Mouse (Mus musculus) embryo, embryonic 11.5 days (tissue): ENCODE measurements around the gene B3gnt8.

Experiments used
- DNase-seq: peaks from one replicate; pipeline ENCODE4 v3.0.0-alpha.2; 2012; ENCODE audit warnings: low read depth, low spot score

B3gnt8 gene

DNA sequence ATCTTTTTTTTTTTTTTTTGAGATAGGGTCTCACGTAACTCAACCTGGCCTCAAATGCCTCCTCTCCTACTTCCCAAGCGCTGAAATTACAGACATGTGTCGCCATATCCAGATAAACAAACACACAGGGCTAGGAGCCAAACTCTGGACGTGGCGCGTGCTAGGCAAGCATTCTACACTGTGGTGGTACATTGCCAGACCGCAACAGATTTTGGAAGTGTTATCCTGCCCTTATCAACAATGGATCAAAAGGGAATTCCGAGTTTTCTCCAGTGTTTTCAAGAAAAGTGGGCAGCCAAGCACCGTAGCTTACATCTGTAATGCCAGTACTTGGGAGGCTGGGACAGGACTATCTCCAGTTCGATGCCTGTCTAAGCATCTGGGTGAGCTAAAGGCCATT is 31.3 kb downstream of the B3gnt8 start:
- DNase-seq: no peak

DNA sequence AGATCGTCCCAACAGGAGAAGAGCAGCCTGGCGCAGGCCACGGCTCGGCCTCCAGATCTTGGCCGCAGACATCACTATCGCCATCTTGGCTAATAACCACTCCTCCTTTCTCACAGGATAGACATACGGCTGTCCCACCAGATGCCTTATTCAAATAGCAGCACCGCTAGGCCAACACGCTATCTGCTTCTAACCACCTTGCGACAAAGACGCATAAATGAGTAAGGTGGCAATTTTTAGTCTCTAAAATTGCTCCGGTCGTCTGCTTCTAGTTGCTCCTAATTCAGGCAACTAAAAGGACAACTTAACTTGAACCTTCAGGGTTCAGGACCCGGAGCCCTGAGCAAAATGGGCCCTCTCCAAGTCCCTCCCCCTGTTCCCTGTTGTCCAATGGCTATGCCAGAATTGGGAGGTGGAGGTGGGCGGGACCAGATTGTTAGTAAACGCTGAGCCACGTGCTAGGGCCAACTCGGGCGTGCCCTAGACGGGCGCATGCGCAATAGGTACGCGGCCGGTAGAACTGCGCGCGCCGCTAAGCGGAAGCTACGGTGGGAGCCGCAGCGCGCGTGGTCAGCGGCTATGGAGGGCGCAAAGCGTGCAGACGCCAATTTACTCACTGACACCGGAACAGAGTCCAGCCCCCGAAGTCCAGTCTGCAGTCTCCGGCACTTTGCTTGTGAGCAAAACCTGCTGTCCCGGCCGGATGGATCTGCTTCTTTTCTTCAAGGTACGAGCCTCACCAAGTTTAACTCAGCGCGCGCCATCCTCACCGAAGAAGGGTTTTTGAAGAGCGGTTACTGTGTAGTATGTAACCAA is 32.4 kb downstream of the B3gnt8 start, which contains the start of the genes Bckdha and Exosc5:
Gene Bckdha, minus strand, starts transcription at position 325 of the 816 bp plus-strand sequence.
Gene Exosc5, plus strand, starts transcription at position 508 of the 816 bp plus-strand sequence.
- peak; percentile 99 for DNase-seq

DNA sequence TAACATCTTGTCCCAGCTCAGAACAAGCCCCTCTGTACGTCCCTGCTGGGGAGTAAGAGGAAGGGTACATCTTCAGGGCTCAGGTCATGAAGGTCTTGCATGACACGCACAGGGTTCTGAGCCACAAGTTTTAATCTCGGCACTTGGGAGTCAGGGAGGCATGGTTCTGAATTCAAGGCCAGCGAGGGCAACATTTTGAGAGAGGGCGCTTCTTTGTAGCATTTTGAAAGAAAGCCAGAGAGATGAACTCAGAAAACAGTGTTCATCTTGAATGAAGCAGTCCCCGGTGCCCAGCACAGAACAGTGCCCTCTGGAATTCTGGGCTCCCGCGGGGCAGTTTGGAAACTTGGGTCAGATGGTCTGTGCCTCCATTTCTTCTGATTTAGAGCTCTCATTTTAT is 39.9 kb downstream of the B3gnt8 start:
- no peak for DNase-seq

DNA sequence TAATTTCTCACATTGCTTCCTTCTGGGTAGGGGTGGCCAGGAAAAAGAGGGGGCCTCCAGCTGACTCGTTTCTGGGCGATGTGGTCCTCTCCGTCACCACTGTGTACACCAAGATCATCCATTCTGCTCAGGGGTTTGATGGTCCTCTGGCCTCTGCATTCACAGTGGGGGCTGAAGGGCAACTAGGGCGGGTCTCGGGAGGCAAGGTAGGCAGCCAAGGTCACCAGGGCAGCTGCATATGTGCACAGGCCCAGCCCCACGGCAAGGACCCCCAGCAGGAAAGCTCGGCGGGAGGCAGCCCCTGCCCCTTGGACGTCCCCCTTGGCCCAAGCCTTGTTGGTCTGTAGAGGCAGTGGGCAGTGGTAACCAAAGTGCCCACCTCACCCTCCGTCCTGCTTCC is 42.7 kb downstream of the B3gnt8 start:
- no peak for DNase-seq

DNA sequence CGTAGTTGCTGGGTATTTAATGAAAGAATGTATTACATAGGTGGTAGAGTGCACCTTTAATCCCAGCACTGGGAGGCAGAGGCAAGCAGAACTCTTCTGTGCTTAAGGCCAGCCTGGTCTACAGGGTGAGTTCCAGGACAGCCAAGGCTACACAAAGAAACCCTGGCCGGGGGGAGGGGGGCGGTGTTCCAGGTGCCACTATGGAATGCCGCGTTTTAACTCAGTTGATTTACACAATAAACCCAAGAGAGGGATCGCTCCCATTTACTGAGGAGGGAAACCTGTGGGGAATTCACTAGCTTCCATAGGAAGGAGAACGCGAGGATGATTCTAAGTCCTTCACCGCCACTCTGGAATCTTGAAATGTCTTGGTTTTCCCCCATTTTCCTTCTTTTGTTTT is 43.2 kb downstream of the B3gnt8 start:
- DNase-seq: no peak

DNA sequence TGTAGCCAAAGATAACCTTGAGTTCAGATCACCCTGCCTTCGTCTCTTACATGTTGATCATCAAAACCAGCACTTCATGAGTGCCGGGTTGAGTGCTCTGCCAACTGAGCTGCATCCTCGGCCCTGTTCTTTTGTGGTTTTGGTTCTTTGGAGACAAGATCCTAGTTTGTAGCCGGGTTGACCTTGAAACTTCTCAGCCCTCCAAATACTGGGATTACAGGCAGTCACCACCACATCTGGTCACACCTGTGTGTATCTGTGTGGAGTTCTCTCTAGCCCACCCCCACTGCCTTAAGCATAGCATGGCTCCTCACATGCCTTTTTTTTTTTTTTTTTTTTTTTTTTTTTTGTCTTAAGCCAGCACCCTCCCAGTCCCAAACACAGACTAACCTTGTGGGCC is 43.6 kb downstream of the B3gnt8 start:
- no peak for DNase-seq

DNA sequence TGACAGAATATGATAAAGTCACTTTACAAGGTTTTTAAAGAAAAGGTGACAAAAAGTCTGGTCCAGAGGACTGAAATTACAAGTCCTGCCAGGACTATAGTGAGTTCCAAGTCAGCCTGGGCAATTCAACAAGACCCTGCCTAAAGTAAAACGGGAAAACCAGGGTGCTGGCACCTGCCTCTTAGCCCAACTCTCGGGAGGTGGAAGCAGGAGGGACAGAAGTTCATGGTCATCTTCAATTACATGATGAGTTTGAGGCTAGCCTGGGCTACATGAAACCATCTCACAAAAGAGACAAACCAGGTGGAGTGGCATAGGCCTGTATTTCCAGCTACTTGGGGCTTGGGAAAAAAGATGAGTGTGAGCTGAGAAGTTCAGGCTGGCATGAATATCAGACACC is 45.2 kb downstream of the B3gnt8 start:
- DNase-seq: no peak

DNA sequence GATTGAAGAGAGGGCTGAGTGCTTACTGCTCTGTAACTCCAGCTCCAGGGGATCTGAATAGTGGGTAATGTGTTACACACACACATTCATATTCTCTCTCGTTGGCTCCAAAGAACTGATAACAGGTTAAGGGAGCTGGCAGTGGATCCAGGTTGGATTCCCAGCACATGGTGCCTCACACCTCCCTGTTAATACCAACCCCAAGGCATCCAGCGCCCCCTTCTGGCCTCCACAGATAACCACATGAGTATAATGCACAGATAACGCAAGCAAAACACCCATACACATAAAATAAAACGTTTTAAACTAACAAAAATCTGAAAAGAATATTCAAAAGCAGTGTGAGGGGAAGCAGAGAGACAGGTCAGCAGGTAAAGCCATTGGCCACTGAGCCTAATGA is 46.0 kb downstream of the B3gnt8 start:
- DNase-seq: no peak

DNA sequence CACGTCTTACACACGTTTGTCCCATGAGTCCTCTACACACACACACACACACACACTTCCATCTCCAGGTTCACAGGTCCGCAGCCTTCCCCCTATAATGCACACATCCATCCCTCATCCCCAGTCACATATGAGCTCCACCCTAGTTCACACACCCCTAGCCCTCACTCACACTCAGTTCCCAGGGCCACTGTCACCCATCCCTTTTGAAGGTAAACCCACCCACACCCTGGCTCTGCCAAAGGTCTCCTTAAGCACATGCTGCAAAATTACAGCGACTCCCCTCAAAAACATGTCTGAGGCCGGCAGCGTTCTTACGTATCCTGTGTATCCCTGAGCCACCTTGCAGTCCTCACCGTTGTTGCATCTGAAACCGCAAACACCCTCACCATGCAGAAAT is 47.8 kb downstream of the B3gnt8 start:
- DNase-seq: no peak

DNA sequence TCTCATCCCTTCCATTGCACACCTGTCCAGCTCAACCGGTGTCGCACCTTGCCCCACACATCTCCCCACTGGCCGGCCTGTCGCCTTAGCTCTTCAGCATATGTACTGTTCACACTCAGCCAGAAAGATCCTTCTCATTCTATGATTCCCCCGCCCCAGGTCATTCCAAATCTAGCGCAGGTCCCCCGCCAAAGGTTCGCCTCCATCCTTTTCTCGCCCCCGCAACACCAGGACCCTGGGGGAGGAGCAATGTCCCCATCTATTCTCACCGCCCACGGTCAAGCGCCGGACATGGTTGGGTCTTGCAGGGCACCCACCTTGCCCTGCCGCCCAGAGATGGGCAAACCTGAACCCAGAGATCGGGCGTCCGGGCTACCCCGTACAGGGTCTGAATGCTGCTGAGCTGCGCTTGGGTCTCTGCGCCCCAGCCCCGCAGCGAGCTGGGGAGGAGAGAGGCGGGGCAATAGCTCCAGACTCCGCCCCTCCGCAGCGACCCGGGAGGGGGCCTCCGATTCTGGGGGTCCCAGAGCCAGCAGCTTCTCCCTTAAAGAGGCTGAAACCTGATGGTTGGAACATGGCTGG is 48.4 kb downstream of the B3gnt8 start, which contains the start of gene Tmem91:
Gene Tmem91, minus strand, starts transcription at position 448 of the 582 bp plus-strand sequence.
- no peak for DNase-seq

DNA sequence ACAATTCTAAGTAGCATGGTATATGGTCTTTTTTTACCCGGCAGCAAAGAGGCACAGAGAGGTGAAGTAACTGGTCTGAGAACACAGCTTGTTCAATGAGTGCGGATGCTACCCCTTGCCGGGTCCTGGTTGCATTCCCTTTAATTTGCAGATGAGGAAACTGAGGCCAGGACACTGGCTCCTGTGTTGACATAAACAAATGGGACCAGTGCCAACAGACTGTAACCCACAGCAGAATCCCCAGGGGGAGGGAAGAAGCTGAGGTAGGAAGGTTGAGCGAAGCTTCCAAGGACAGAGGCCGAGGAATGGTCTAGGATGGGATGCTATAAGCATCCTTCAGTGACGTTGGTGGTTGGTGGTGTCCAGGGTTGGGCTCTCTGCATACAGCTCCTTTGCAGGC is 49.0 kb downstream of the B3gnt8 start:
- no peak for DNase-seq

DNA sequence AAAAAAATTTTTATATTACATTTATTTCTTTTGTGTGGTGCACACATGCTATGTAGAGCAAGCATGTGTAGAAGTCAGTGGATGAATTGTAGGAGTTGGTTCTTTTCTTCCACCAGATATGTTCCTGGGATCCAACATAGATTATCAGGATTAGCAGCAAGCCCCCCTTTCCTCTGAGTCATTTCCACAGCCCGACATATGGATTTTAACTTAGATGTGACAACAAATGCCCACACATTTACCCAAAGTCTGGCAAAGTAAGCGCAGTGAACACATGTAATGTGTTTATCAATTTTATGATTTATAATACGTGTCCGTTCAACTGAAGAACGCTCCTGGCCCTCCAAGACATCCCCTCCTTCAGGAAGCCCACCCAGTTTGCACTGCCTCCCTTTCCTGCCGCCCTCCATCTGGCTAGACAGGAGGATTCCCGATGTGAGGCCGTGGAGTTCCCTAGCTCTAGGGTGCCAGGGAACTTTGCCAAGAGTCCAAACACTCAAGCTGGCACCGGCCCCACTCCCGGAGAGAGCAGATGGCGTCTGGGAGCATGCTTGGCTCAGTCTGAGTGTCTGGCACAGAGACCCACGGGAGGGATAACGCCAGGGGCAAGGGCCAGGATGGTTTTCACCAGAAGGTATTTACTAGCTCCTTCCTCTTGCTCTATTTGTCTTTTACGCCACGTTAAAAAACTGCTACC is 49.8 kb downstream of the B3gnt8 start:
- no peak for DNase-seq

DNA sequence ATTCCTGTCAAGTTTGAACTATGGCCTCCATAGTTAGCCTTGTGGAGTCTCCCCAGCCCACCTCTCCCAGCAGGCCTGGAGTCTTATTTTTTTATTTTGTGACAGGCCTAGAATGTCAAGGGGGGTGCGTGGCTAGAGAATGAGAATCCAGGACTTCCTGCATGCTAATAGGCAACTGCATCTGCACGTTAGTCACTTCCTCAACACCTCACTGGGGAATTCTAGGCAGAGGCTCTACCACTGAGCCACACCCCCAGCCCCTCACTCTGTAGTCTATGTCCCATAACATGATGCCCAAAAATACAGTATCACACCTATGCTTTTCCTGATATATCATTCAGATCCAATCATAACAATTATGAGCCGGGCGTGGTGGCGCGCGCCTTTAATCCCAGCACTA is 50.6 kb downstream of the B3gnt8 start:
- DNase-seq: no peak

DNA sequence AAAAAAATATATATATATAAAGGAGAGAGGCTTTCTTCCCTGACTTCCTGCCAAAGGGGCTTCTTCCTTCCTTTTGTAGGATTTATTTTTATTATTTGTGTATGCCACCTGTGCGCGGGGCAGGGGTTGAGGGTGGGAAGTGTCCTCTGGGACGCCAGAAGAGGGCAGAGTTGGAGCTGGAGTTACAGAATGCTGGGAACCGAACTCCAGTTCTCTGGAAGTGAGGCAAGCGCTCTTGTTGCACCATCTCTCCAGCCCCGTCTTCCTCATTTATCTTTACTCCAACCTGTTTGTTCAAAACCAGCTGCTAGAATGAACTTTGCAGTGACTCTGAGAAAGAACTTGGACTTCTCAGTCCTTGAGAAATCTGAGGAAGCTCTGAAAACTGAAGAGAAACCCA is 53.5 kb downstream of the B3gnt8 start:
- DNase-seq: no peak

DNA sequence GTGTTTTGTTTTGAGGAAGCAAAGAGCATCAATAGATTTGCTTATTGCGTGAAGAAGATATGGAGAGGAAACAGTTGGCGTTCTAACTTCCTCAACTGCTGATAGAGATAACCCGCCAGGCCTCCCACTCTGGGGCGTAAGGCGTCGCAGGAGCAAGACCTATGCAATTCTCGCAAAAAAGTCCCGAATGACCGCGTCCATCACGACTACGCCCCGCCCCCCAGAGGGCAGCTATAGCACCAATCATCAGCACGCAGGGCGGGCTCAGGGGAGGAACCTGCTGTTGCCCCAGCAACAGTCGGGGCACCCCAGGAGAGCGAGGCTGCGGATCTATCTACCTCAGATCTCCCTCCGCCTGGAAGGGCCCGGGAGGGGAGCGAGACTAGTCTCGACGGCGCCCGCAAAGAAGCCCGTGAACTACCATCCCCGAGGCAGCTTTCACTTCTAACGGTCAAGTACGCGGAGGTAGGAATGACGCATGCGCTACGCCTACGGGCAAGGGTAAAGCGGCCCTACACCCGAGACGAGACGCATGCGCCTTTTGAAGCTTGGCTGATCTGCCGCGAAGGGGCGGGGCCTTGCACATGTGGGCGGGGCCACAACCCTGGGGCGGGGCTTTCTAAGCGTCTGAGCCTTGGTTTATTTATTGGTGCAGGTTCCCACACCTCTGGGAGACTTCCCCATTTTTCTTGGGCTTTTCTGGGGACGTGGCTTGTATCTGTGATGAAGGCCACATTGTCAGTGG is 54.2 kb downstream of the B3gnt8 start, which contains the start of gene B9d2:
Gene B9d2, plus strand, starts transcription at position 267 of the 745 bp plus-strand sequence.
- DNase-seq: peak; percentile 91

DNA sequence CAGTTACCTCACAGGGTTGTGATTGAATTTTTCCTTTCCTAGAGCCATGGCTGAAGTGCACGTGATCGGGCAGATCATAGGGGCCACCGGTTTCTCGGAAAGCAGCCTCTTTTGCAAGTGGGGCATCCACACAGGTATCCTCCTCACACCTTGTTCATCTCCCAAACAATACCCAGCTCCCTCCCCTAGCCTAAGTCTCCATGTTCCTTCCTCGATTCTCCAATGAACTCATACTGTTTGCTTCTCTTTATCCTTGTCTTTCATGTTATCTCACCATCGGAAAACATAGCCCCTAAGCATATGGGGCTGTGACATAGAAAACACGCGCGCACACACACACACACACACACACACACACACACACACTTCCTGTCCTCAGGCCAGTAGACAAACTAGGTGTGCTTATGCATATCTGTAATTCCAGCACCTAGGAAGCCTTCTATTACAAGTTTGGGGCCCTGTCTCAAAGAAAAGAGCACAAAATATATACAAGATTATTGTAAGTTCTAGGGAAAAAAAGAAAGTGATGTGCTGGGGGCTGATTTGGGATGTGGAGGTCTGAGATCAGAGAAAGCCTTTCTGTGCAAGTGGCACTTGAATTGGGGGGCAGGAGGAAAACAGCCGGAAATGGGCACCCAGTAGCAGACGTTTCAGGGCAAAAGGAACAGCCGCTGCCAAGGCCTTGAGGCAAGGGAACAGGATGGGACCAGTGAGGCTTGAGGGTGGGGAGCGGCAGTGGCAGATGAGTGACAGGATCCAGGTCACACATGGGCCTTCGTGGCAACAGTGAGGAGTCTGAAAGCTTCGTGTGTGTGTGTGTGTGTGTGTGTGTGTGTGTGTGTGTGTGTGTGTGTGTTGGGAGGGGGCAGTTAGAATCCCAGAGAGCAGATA is 55.1 kb downstream of the B3gnt8 start:
- DNase-seq: no peak

DNA sequence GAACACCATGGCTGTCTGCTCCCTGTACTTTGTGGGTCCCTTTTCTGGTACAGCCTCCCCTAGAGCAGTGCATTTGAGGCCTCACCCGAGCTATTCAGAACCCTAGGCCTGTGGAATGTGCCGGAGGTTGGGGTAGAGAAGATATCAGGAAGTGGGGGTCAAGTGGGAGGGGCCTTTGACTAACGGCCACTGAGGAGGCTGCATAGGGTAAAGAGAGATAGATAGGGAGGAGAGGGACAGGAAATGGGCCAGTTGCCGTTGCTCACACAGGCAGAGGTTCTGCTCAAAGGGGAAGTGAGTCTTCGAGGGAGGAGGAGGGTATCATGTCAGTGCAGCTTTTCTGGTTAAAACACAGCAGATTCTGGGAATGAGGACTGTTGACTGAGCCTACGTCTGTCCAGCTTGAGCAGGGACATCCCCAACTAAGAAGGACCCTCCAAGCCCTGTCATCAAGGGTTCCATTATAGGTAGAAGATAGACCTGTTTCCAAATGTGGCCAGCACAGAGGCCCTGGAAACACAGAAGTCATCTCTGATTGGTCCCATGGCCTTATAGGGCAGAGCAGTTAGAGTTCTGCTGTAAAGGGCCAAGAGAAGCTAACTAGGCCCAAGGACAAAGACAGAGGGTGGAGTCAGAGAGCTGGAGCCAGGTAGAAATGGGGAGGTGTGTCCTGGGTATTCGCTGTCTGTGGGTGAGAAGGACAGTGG is 57.2 kb downstream of the B3gnt8 start:
- DNase-seq: no peak

DNA sequence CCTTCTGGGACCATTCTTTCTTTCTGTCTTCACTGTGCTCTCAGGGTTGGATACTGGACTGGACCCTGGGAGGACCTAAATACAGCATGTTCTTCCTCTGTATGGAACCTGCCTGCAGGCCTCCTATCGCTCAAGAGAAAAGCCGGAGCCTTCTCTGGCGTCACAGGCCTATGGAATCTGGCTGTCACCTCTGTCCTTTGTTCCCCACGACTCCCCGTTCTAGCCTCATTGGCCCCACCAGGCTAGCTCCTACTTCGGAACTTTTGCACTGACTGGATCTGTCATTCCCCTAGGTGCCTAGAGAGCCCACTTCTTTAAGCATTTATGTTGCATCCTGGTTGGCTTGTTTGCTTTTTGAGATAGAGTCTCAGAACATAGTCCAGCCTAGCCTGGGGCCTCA is 58.2 kb downstream of the B3gnt8 start:
- DNase-seq: no peak
